Mouse (Mus musculus): Measurements from ENCODE around the gene Plod2.

DNA sequence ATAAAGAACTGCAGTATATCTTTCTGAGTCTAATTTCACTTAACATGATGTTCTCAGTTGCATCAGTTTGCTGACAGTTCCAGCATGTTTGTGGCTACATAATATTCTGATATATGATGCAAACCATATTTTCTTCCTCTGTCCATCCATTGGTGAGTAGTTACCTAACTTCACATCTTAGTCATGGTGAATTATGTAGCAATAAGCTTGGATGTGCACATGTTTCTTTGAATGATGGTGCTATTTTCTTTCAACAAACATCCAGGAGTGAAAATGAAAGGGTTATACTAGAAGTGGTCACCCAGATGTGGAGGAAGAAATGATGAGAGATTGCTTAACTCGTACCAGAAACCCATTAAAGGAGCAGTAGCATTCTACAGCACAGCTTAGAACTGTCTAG lies 37.1 kb upstream of the Plod2 start:
- TF ChIP-seq POLR2A (IDR thresholded peaks at IDR 0.05; ENCODE audit: control insufficient read depth, low read depth, low read length): no peak
- no peak for TF ChIP-seq CTCF (IDR thresholded peaks at IDR 0.05; ENCODE audit: control insufficient read depth, insufficient read depth, insufficient replicate concordance, low read depth, low read length)

All from testis, adult 2 months (tissue).